Mouse (Mus musculus): ENCODE results near the gene S100a3. TPM values are rescaled to one million over a fixed set of nuclear protein-coding genes. Genes with fewer than 3 reads are reported as not detected.

S100a3 gene
- polyA plus RNA-seq, 1 experiment: 2.5 TPM

- Histone ChIP-seq H3K36me3 (ENCODE audit: control insufficient read depth, insufficient read depth, low read length, poor library complexity, severe bottlenecking) (no peaks in the 10 kb centered on the region), H3K4me3 (ENCODE audit: low read depth, low read length) (no peak overlapping the region), H3K4me1 (ENCODE audit: control insufficient read depth, insufficient read depth, low read length) (no peaks in the 10 kb centered on the region), H3K9me3 (replicated peaks; ENCODE audit: control insufficient read depth, insufficient read depth, low read length, poor library complexity, severe bottlenecking) (no peaks in the 10 kb centered on the region), H3K9ac (ENCODE audit: low read depth, poor library complexity, severe bottlenecking) (no peak overlapping the region), H3K27me3 (ENCODE audit: control insufficient read depth, insufficient read depth, low read length, poor library complexity, severe bottlenecking) (no peaks in the 10 kb centered on the region), H3K27ac (ENCODE audit: insufficient read depth, low read length) (no peak overlapping the region)
- TF ChIP-seq POLR2A (IDR thresholded peaks at IDR 0.05; ENCODE audit: insufficient read depth, low read length) (no peak), EP300 (IDR thresholded peaks at IDR 0.05; ENCODE audit: insufficient read depth, low read depth, low read length) (no peak), CTCF (IDR thresholded peaks at IDR 0.05; ENCODE audit: low read depth, low read length) (no peak)
Observed at GRCm38 (mm10) chr3:90600036-90600435, 39.7 kb downstream of the S100a3 start.

- H3K36me3 ChIP-seq (ENCODE audit: control insufficient read depth, insufficient read depth, low read length, poor library complexity, severe bottlenecking): no peaks in the 10 kb centered on the region
- no peak for TF ChIP-seq POLR2A (IDR thresholded peaks at IDR 0.05; ENCODE audit: insufficient read depth, low read length)
- TF ChIP-seq EP300 (IDR thresholded peaks at IDR 0.05; ENCODE audit: insufficient read depth, low read depth, low read length): no peak
- no peak for TF ChIP-seq CTCF (IDR thresholded peaks at IDR 0.05; ENCODE audit: low read depth, low read length)
- H3K9ac ChIP-seq (ENCODE audit: low read depth, poor library complexity, severe bottlenecking): no peak overlapping the region
- H3K27me3 ChIP-seq (ENCODE audit: control insufficient read depth, insufficient read depth, low read length, poor library complexity, severe bottlenecking): no peaks in the 10 kb centered on the region
- no peak overlapping the region for H3K4me3 ChIP-seq (ENCODE audit: low read depth, low read length)
- H3K27ac ChIP-seq (ENCODE audit: insufficient read depth, low read length): no peak overlapping the region
- H3K4me1 ChIP-seq (ENCODE audit: control insufficient read depth, insufficient read depth, low read length): no peaks in the 10 kb centered on the region
- H3K9me3 ChIP-seq (replicated peaks; ENCODE audit: control insufficient read depth, insufficient read depth, low read length, poor library complexity, severe bottlenecking): no peaks in the 10 kb centered on the region
Observed at GRCm38 (mm10) chr3:90600458-90601195, 40.2 kb downstream of the S100a3 start.

- H3K9ac ChIP-seq (ENCODE audit: low read depth, poor library complexity, severe bottlenecking): no peak within 1 kb of the TSS
- H3K4me3 ChIP-seq (ENCODE audit: low read depth, low read length): no peak within 1 kb of the TSS
- H3K4me1 ChIP-seq (ENCODE audit: control insufficient read depth, insufficient read depth, low read length): no peaks in the 10 kb centered on the region
- no peaks in the 10 kb centered on the region for H3K36me3 ChIP-seq (ENCODE audit: control insufficient read depth, insufficient read depth, low read length, poor library complexity, severe bottlenecking)
- TF ChIP-seq POLR2A (IDR thresholded peaks at IDR 0.05; ENCODE audit: insufficient read depth, low read length) (no peak), CTCF (IDR thresholded peaks at IDR 0.05; ENCODE audit: low read depth, low read length) (no peak), EP300 (IDR thresholded peaks at IDR 0.05; ENCODE audit: insufficient read depth, low read depth, low read length) (no peak)
- no peaks in the 10 kb centered on the region for H3K27me3 ChIP-seq (ENCODE audit: control insufficient read depth, insufficient read depth, low read length, poor library complexity, severe bottlenecking)
- no peak within 1 kb of the TSS for H3K27ac ChIP-seq (ENCODE audit: insufficient read depth, low read length)
- H3K9me3 ChIP-seq (replicated peaks; ENCODE audit: control insufficient read depth, insufficient read depth, low read length, poor library complexity, severe bottlenecking): no peaks in the 10 kb centered on the region
Observed at GRCm38 (mm10) chr3:90601486-90602110, 41.2 kb downstream of the S100a3 start, which contains the start of gene Gm42674. Gm42674 (plus strand) TSS chr3:90601904.

GRCm38 (mm10) chr3:90603623-90604022 is 43.2 kb downstream of the S100a3 start, which contains the start of gene S100a4:
S100a4 (plus strand) TSS chr3:90603771.
- H3K4me3 ChIP-seq (ENCODE audit: low read depth, low read length): no peak within 1 kb of the TSS
- H3K9ac ChIP-seq (ENCODE audit: low read depth, poor library complexity, severe bottlenecking): no peak within 1 kb of the TSS
- H3K27me3 ChIP-seq (ENCODE audit: control insufficient read depth, insufficient read depth, low read length, poor library complexity, severe bottlenecking): no peaks in the 10 kb centered on the region
- TF ChIP-seq CTCF (IDR thresholded peaks at IDR 0.05; ENCODE audit: low read depth, low read length) (no peak), EP300 (IDR thresholded peaks at IDR 0.05; ENCODE audit: insufficient read depth, low read depth, low read length) (no peak), POLR2A (IDR thresholded peaks at IDR 0.05; ENCODE audit: insufficient read depth, low read length) (no peak)
- H3K27ac ChIP-seq (ENCODE audit: insufficient read depth, low read length): no peak within 1 kb of the TSS
- H3K9me3 ChIP-seq (replicated peaks; ENCODE audit: control insufficient read depth, insufficient read depth, low read length, poor library complexity, severe bottlenecking): no peaks in the 10 kb centered on the region
- H3K36me3 ChIP-seq (ENCODE audit: control insufficient read depth, insufficient read depth, low read length, poor library complexity, severe bottlenecking): no peaks in the 10 kb centered on the region
- no peaks in the 10 kb centered on the region for H3K4me1 ChIP-seq (ENCODE audit: control insufficient read depth, insufficient read depth, low read length)

GRCm38 (mm10) chr3:90604416-90604815 is 44.0 kb downstream of the S100a3 start:
- H3K9me3 ChIP-seq (replicated peaks; ENCODE audit: control insufficient read depth, insufficient read depth, low read length, poor library complexity, severe bottlenecking): no peaks in the 10 kb centered on the region
- no peaks in the 10 kb centered on the region for H3K4me1 ChIP-seq (ENCODE audit: control insufficient read depth, insufficient read depth, low read length)
- no peak for TF ChIP-seq CTCF (IDR thresholded peaks at IDR 0.05; ENCODE audit: low read depth, low read length)
- TF ChIP-seq EP300 (IDR thresholded peaks at IDR 0.05; ENCODE audit: insufficient read depth, low read depth, low read length): no peak
- TF ChIP-seq POLR2A (IDR thresholded peaks at IDR 0.05; ENCODE audit: insufficient read depth, low read length): no peak
- no peaks in the 10 kb centered on the region for H3K36me3 ChIP-seq (ENCODE audit: control insufficient read depth, insufficient read depth, low read length, poor library complexity, severe bottlenecking)
- no peak overlapping the region for H3K4me3 ChIP-seq (ENCODE audit: low read depth, low read length)
- H3K27me3 ChIP-seq (ENCODE audit: control insufficient read depth, insufficient read depth, low read length, poor library complexity, severe bottlenecking): no peaks in the 10 kb centered on the region
- H3K9ac ChIP-seq (ENCODE audit: low read depth, poor library complexity, severe bottlenecking): no peak overlapping the region
- no peak overlapping the region for H3K27ac ChIP-seq (ENCODE audit: insufficient read depth, low read length)

GRCm38 (mm10) chr3:90605049-90605448 is 44.7 kb downstream of the S100a3 start:
- Histone ChIP-seq H3K36me3 (ENCODE audit: control insufficient read depth, insufficient read depth, low read length, poor library complexity, severe bottlenecking) (no peaks in the 10 kb centered on the region), H3K27me3 (ENCODE audit: control insufficient read depth, insufficient read depth, low read length, poor library complexity, severe bottlenecking) (no peaks in the 10 kb centered on the region), H3K9ac (ENCODE audit: low read depth, poor library complexity, severe bottlenecking) (no peak overlapping the region), H3K4me1 (ENCODE audit: control insufficient read depth, insufficient read depth, low read length) (no peaks in the 10 kb centered on the region), H3K27ac (ENCODE audit: insufficient read depth, low read length) (no peak overlapping the region), H3K9me3 (replicated peaks; ENCODE audit: control insufficient read depth, insufficient read depth, low read length, poor library complexity, severe bottlenecking) (no peaks in the 10 kb centered on the region), H3K4me3 (ENCODE audit: low read depth, low read length) (no peak overlapping the region)
- TF ChIP-seq CTCF (IDR thresholded peaks at IDR 0.05; ENCODE audit: low read depth, low read length): no peak
- no peak for TF ChIP-seq POLR2A (IDR thresholded peaks at IDR 0.05; ENCODE audit: insufficient read depth, low read length)
- TF ChIP-seq EP300 (IDR thresholded peaks at IDR 0.05; ENCODE audit: insufficient read depth, low read depth, low read length): no peak

Measured in ES-Bruce4 (cell line).